Mouse (Mus musculus): ENCODE results near the gene Krt19. TPM values are rescaled to one million over a fixed set of nuclear protein-coding genes. Genes with fewer than 3 reads are reported as not detected.

The Krt19 gene
- polyA plus RNA-seq, 1 experiment from 2014 or later: 0.51 TPM

- no peak overlapping the region for H3K9ac ChIP-seq (replicated peaks; ENCODE audit: low read depth, low read length)
- 85% methylated on average over 21 of the region's 21 CpGs for WGBS
- no peak for ATAC-seq (ENCODE audit: low read depth)
- no peak overlapping the region for H3K4me2 ChIP-seq (ENCODE audit: low read depth, low read length)
- no peak overlapping the region for H3K27ac ChIP-seq (ENCODE audit: low read depth, low read length)
- H3K9me3 ChIP-seq (ENCODE audit: control insufficient read depth, low read length): no peaks in the 10 kb centered on the region
- peaks cover 16% of the 10 kb centered on the region for H3K27me3 ChIP-seq (ENCODE audit: control insufficient read depth, insufficient read depth, low read length)
- peaks cover 6% of the 10 kb centered on the region for H3K4me1 ChIP-seq (ENCODE audit: control insufficient read depth, insufficient read depth, low read length)
- H3K36me3 ChIP-seq (ENCODE audit: control insufficient read depth, insufficient read depth, low read length): no peaks in the 10 kb centered on the region
- no peak overlapping the region for H3K4me3 ChIP-seq (ENCODE audit: low read depth, low read length)
Measured at GRCm38 (mm10) chr11:100140966-100141365, 7.5 kb downstream of the Krt19 start.

GRCm38 (mm10) chr11:100139391-100139790 lies 9.1 kb downstream of the Krt19 start:
- Histone ChIP-seq H3K4me1 (ENCODE audit: control insufficient read depth, insufficient read depth, low read length) (peaks cover 6% of the 10 kb centered on the region), H3K36me3 (ENCODE audit: control insufficient read depth, insufficient read depth, low read length) (no peaks in the 10 kb centered on the region), H3K9me3 (ENCODE audit: control insufficient read depth, low read length) (no peaks in the 10 kb centered on the region), H3K4me3 (ENCODE audit: low read depth, low read length) (no peak overlapping the region), H3K27ac (ENCODE audit: low read depth, low read length) (no peak overlapping the region), H3K4me2 (ENCODE audit: low read depth, low read length) (no peak overlapping the region), H3K9ac (replicated peaks; ENCODE audit: low read depth, low read length) (no peak overlapping the region), H3K27me3 (ENCODE audit: control insufficient read depth, insufficient read depth, low read length) (peaks cover 4% of the 10 kb centered on the region; the same call in 1 of the 2 replicates)
- ATAC-seq (ENCODE audit: low read depth): no peak
- 76% methylated on average over 2 of the region's 2 CpGs for WGBS

GRCm38 (mm10) chr11:100138809-100139208 lies 9.7 kb downstream of the Krt19 start:
- no peak overlapping the region for H3K4me2 ChIP-seq (ENCODE audit: low read depth, low read length)
- WGBS: 45% methylated on average over 7 of the region's 7 CpGs
- H3K4me3 ChIP-seq (ENCODE audit: low read depth, low read length): no peak overlapping the region
- no peak overlapping the region for H3K27ac ChIP-seq (ENCODE audit: low read depth, low read length)
- no peak overlapping the region for H3K9ac ChIP-seq (replicated peaks; ENCODE audit: low read depth, low read length)
- ATAC-seq (ENCODE audit: low read depth): no peak
- peaks cover 6% of the 10 kb centered on the region for H3K4me1 ChIP-seq (ENCODE audit: control insufficient read depth, insufficient read depth, low read length)
- no peaks in the 10 kb centered on the region for H3K36me3 ChIP-seq (ENCODE audit: control insufficient read depth, insufficient read depth, low read length)
- H3K27me3 ChIP-seq (ENCODE audit: control insufficient read depth, insufficient read depth, low read length): no peaks in the 10 kb centered on the region
- H3K9me3 ChIP-seq (ENCODE audit: control insufficient read depth, low read length): no peaks in the 10 kb centered on the region

- Histone ChIP-seq H3K27ac (ENCODE audit: low read depth, low read length) (no peak overlapping the region), H3K4me3 (ENCODE audit: low read depth, low read length) (no peak overlapping the region), H3K4me1 (ENCODE audit: control insufficient read depth, insufficient read depth, low read length) (peaks cover 6% of the 10 kb centered on the region), H3K9ac (replicated peaks; ENCODE audit: low read depth, low read length) (no peak overlapping the region), H3K36me3 (ENCODE audit: control insufficient read depth, insufficient read depth, low read length) (no peaks in the 10 kb centered on the region), H3K4me2 (ENCODE audit: low read depth, low read length) (no peak overlapping the region), H3K9me3 (ENCODE audit: control insufficient read depth, low read length) (no peaks in the 10 kb centered on the region), H3K27me3 (ENCODE audit: control insufficient read depth, insufficient read depth, low read length) (no peaks in the 10 kb centered on the region)
- WGBS: 19% methylated on average over 5 of the region's 5 CpGs
- ATAC-seq (ENCODE audit: low read depth): no peak
Measured at GRCm38 (mm10) chr11:100137693-100138092, 10.8 kb downstream of the Krt19 start.

- 40% methylated on average over 5 of the region's 5 CpGs for WGBS
Measured at GRCm38 (mm10) chr11:100136559-100136958, 11.9 kb downstream of the Krt19 start.

GRCm38 (mm10) chr11:100135731-100136130 lies 12.7 kb downstream of the Krt19 start, which contains the start of gene Krt15:
Gene Krt15 (minus strand): TSS chr11:100135928.
- Histone ChIP-seq H3K27ac (ENCODE audit: low read depth, low read length) (no peak within 1 kb of the TSS), H3K4me2 (ENCODE audit: low read depth, low read length) (no peak within 1 kb of the TSS), H3K4me3 (ENCODE audit: low read depth, low read length) (no peak within 1 kb of the TSS), H3K9ac (replicated peaks; ENCODE audit: low read depth, low read length) (no peak within 1 kb of the TSS), H3K36me3 (ENCODE audit: control insufficient read depth, insufficient read depth, low read length) (no peaks in the 10 kb centered on the region), H3K4me1 (ENCODE audit: control insufficient read depth, insufficient read depth, low read length) (peaks cover 6% of the 10 kb centered on the region), H3K9me3 (ENCODE audit: control insufficient read depth, low read length) (no peaks in the 10 kb centered on the region), H3K27me3 (ENCODE audit: control insufficient read depth, insufficient read depth, low read length) (no peaks in the 10 kb centered on the region)
- no peak for ATAC-seq (ENCODE audit: low read depth)
- WGBS: 66% methylated on average over 7 of the region's 7 CpGs

More at GRCm38 (mm10) chr11:100136559-100136958, 11.9 kb downstream of the Krt19 start:
- H3K4me3 ChIP-seq (ENCODE audit: low read depth, low read length): no peak overlapping the region
- H3K27me3 ChIP-seq (ENCODE audit: control insufficient read depth, insufficient read depth, low read length): no peaks in the 10 kb centered on the region
- H3K4me2 ChIP-seq (ENCODE audit: low read depth, low read length): no peak overlapping the region
- H3K4me1 ChIP-seq (ENCODE audit: control insufficient read depth, insufficient read depth, low read length): peaks cover 6% of the 10 kb centered on the region
- H3K9me3 ChIP-seq (ENCODE audit: control insufficient read depth, low read length): no peaks in the 10 kb centered on the region
- no peak overlapping the region for H3K27ac ChIP-seq (ENCODE audit: low read depth, low read length)
- no peak for ATAC-seq (ENCODE audit: low read depth)
- H3K36me3 ChIP-seq (ENCODE audit: control insufficient read depth, insufficient read depth, low read length): no peaks in the 10 kb centered on the region
- no peak overlapping the region for H3K9ac ChIP-seq (replicated peaks; ENCODE audit: low read depth, low read length)

GRCm38 (mm10) chr11:100124901-100125300 lies 23.6 kb downstream of the Krt19 start:
- 76% methylated on average over 7 of the region's 7 CpGs for WGBS

GRCm38 (mm10) chr11:100121466-100121865 lies 27.0 kb downstream of the Krt19 start, which contains the start of gene Krt13:
Gene Krt13 (minus strand): TSS chr11:100121566.
- Histone ChIP-seq H3K4me2 (ENCODE audit: low read depth, low read length) (no peak within 1 kb of the TSS), H3K27me3 (ENCODE audit: control insufficient read depth, insufficient read depth, low read length) (no peaks in the 10 kb centered on the region), H3K27ac (ENCODE audit: low read depth, low read length) (no peak within 1 kb of the TSS), H3K36me3 (ENCODE audit: control insufficient read depth, insufficient read depth, low read length) (no peaks in the 10 kb centered on the region), H3K4me3 (ENCODE audit: low read depth, low read length) (no peak within 1 kb of the TSS), H3K9ac (replicated peaks; ENCODE audit: low read depth, low read length) (no peak within 1 kb of the TSS), H3K9me3 (ENCODE audit: control insufficient read depth, low read length) (no peaks in the 10 kb centered on the region), H3K4me1 (ENCODE audit: control insufficient read depth, insufficient read depth, low read length) (no peaks in the 10 kb centered on the region)
- no peak for ATAC-seq (ENCODE audit: low read depth)
- 81% methylated on average over 3 of the region's 3 CpGs for WGBS

More at GRCm38 (mm10) chr11:100124901-100125300, 23.6 kb downstream of the Krt19 start:
- Histone ChIP-seq H3K9me3 (ENCODE audit: control insufficient read depth, low read length) (no peaks in the 10 kb centered on the region), H3K4me1 (ENCODE audit: control insufficient read depth, insufficient read depth, low read length) (no peaks in the 10 kb centered on the region), H3K4me3 (ENCODE audit: low read depth, low read length) (no peak overlapping the region), H3K36me3 (ENCODE audit: control insufficient read depth, insufficient read depth, low read length) (no peaks in the 10 kb centered on the region), H3K27me3 (ENCODE audit: control insufficient read depth, insufficient read depth, low read length) (no peaks in the 10 kb centered on the region), H3K4me2 (ENCODE audit: low read depth, low read length) (no peak overlapping the region), H3K9ac (replicated peaks; ENCODE audit: low read depth, low read length) (no peak overlapping the region), H3K27ac (ENCODE audit: low read depth, low read length) (no peak overlapping the region)
- no peak for ATAC-seq (ENCODE audit: low read depth)

GRCm38 (mm10) chr11:100120331-100120730 lies 28.1 kb downstream of the Krt19 start:
- H3K4me1 ChIP-seq (ENCODE audit: control insufficient read depth, insufficient read depth, low read length): no peaks in the 10 kb centered on the region
- H3K27ac ChIP-seq (ENCODE audit: low read depth, low read length): no peak overlapping the region
- no peak for ATAC-seq (ENCODE audit: low read depth)
- H3K27me3 ChIP-seq (ENCODE audit: control insufficient read depth, insufficient read depth, low read length): no peaks in the 10 kb centered on the region
- H3K9me3 ChIP-seq (ENCODE audit: control insufficient read depth, low read length): no peaks in the 10 kb centered on the region
- 88% methylated on average over 5 of the region's 5 CpGs for WGBS
- H3K9ac ChIP-seq (replicated peaks; ENCODE audit: low read depth, low read length): no peak overlapping the region
- no peaks in the 10 kb centered on the region for H3K36me3 ChIP-seq (ENCODE audit: control insufficient read depth, insufficient read depth, low read length)
- no peak overlapping the region for H3K4me3 ChIP-seq (ENCODE audit: low read depth, low read length)
- no peak overlapping the region for H3K4me2 ChIP-seq (ENCODE audit: low read depth, low read length)
